Mouse (Mus musculus) forebrain, embryonic 14.5 days (tissue): ENCODE results near the gene Gigyf1. TPM values are rescaled to one million over a fixed set of nuclear protein-coding genes. Genes with fewer than 3 reads are reported as not detected.

Experiments
- ATAC-seq: fragments of 200-750 bp; cut with Nextera tagmentation; 2 replicates; pipeline ENCODE4 v1.8.0; 2017; ENCODE audit warnings: mild to moderate bottlenecking, moderate library complexity
- DNase-seq: peaks from one replicate; pipeline ENCODE4 v3.0.0-alpha.2; 2015; ENCODE audit warnings: low spot score
- H3K27ac ChIP-seq: fragments of 300-500 bp; sonication (generic); 2 replicates; pipeline ENCODE4 v1.5.1; 2014; ENCODE audit warnings: low read depth, mild to moderate bottlenecking, control low read depth, low read length, moderate library complexity
- H3K27me3 ChIP-seq: fragments of 300-500 bp; sonication (generic); replicated peaks from 2 replicates; pipeline ENCODE4 v1.6.1; 2014; ENCODE audit warnings: low read length, control low read depth, mixed read lengths; ENCODE audit not compliant: control insufficient read depth, insufficient read depth
- H3K36me3 ChIP-seq: fragments of 300-500 bp; sonication (generic); 2 replicates; pipeline ENCODE4 v1.6.1; 2014; ENCODE audit warnings: low read length, control low read depth; ENCODE audit not compliant: control insufficient read depth, insufficient read depth
- H3K4me1 ChIP-seq: fragments of 300-500 bp; sonication (generic); 2 replicates; pipeline ENCODE4 v1.6.1; 2014; ENCODE audit warnings: antibody characterized with exemption, low read length, control low read depth; ENCODE audit not compliant: control insufficient read depth, insufficient read depth
- H3K4me2 ChIP-seq: fragments of 300-500 bp; sonication (generic); 2 replicates; pipeline ENCODE4 v1.6.1; 2014; ENCODE audit warnings: mild to moderate bottlenecking, control low read depth, low read length
- H3K4me3 ChIP-seq: fragments of 300-500 bp; sonication (generic); 2 replicates; pipeline ENCODE4 v1.5.1; 2014; ENCODE audit warnings: low read depth, low read length, control low read depth
- H3K9ac ChIP-seq: fragments of 300-500 bp; sonication (generic); 2 replicates; pipeline ENCODE4 v1.6.1; 2014; ENCODE audit warnings: mild to moderate bottlenecking, low read length, control low read depth, moderate library complexity
- H3K9me3 ChIP-seq: fragments of 300-500 bp; sonication (generic); replicated peaks from 2 replicates; pipeline ENCODE4 v1.6.1; 2016; ENCODE audit warnings: low read length, control low read depth, mixed read lengths; ENCODE audit not compliant: control insufficient read depth
- WGBS: fragments of 180-500 bp; shearing (Covaris S2); extraction: QIAGEN DNeasy Blood & Tissue Kit; methylation state at CpG from one replicate; pipeline ENCODE4 v1.1.7; 2014; 5-methylcytosine and 5-hydroxymethylcytosine counted together
- polyA plus RNA-seq: library from polyadenylated mRNA; unstranded; fragments of >200 nt; fragmentation: Nextera tagmentation; extraction: Ambion mirVana; gene quantifications from 2 replicates; pipeline ENCODE4 v1.2.1, GENCODE M21; 2014

Gigyf1 gene
- polyA plus RNA-seq, 1 experiment from 2014 or later = 11.5 TPM

DNA sequence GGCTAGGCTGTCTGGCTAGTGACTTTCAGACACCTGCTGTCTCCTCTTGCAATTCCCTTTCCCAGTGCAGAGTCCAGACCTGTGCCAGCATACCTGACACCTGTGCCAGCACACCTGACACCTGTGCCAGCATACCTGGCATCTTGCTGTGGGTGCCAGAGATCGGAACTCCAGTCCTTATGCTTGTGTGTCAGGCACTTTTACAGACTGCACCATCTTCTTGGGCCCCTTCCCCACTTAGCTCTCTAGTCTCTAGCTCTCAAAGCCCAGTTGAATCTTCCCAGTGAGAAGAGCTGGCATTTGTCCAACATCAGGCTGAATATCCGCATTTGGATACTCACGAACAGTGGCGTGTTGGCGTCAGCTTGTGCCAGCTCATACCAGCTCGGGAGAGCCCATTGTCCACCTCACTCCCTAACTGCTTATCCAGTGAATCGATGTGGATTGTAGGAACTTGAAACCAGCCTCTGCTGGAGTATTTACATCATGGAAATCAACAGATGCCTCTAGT lies 21.0 kb downstream of the Gigyf1 start:
- ATAC-seq (peak; percentile 37; the same call in 1 of the 2 replicates), DNase-seq (peak; percentile 83)
- no peak overlapping the region for H3K4me2 ChIP-seq
- H3K27ac ChIP-seq = no peak overlapping the region
- no peak overlapping the region for H3K9ac ChIP-seq
- no peak overlapping the region for H3K4me3 ChIP-seq
- no peaks in the 10 kb centered on the region for H3K27me3 ChIP-seq
- no peaks in the 10 kb centered on the region for H3K36me3 ChIP-seq
- H3K4me1 ChIP-seq = peaks cover 5% of the 10 kb centered on the region; the same call in 1 of the 2 replicates
- H3K9me3 ChIP-seq = no peaks in the 10 kb centered on the region
- 33% methylated on average over 7 of the region's 7 CpGs for WGBS

DNA sequence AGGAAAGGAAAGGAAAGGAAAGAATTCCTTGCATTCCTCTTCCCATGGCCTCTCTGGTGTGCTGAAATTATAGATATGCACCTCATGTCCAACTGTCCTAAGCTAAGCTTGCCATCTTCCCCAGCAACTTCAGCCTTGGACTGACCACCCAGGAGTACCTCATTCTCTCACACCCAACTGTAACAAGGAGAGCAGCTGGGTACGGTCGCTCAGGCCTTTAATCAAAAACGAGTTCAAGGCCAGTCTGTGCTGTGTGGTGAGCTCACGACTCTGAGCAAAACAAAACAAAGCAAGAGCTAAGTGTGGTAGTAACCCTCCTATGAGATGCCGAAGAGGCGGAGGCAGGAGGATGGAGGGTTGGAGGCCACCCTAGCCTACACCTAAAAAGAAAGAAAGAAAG lies 22.6 kb downstream of the Gigyf1 start:
- Histone ChIP-seq H3K4me3 (no peak overlapping the region), H3K4me2 (no peak overlapping the region), H3K36me3 (no peaks in the 10 kb centered on the region), H3K9ac (no peak overlapping the region), H3K27me3 (no peaks in the 10 kb centered on the region), H3K9me3 (no peaks in the 10 kb centered on the region), H3K27ac (no peak overlapping the region), H3K4me1 (peaks cover 5% of the 10 kb centered on the region; the same call in 1 of the 2 replicates)
- no peak for ATAC-seq
- 70% methylated on average over 6 of the region's 6 CpGs for WGBS
- DNase-seq = no peak

DNA sequence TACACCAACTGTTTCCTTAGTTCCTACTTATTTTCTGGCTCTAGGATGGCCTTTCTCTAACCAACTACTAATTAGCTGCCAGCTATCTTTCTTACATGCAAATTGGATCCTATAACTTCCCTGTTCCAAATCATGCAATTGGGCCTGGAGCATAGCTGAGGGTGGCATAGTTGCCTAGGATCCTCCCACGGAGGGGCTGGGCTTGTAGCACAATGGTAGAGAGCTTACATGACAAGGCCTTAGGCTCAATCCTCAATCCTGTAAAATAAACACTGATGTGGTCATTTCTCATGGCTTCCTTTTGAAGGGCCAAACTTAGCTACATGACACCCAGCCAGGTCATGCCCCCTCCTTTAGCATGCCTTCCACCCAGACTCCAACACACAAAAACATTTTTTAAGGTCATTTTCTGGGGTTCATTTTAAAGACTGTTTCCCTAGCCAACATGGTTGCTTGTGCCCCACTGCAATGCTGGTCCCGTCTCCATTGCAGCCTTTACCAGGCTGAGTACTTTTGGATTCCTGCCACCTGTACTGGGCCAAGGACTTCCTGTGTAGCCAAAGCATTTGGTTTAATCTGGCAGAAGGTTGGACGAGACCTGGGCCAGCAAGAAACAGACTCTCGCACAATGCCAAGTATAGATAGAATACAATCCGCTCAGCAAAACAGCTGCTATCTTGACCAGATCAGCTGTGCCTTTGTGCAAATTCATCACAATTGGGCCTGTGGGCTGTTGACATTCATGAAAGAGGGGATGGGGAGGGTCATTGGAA lies 23.6 kb downstream of the Gigyf1 start:
- no peak for ATAC-seq
- 62% methylated on average over 5 of the region's 5 CpGs for WGBS
- no peaks in the 10 kb centered on the region for H3K36me3 ChIP-seq

DNA sequence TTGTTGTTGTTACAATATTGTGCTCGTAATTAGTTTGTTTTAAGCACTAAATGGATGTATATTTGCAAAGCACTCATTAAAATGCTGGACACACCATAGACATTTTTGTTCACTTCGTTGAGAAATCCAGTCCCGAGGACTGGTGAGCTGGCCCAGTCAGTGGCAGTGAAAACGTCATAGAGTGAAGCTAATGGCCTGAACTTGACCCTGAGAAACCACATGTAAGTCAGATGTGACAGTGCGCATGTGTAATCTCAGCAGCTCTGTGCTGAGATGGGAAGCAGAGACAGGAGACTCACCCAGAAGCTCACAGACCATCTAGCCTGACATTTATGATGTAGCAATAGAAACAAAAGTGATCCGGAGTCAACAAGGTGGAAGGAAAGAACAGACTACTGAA lies 26.6 kb downstream of the Gigyf1 start:
- Histone ChIP-seq H3K27ac (no peak overlapping the region), H3K4me2 (no peak overlapping the region), H3K9ac (no peak overlapping the region), H3K4me1 (no peaks in the 10 kb centered on the region), H3K27me3 (no peaks in the 10 kb centered on the region), H3K36me3 (no peaks in the 10 kb centered on the region), H3K9me3 (no peaks in the 10 kb centered on the region), H3K4me3 (no peak overlapping the region)
- no peak for ATAC-seq
- WGBS = 73% methylated on average over 6 of the region's 6 CpGs
- no peak for DNase-seq

More for the DNA sequence above, 23.6 kb downstream of the Gigyf1 start:
- Histone ChIP-seq H3K4me1 (peaks cover 5% of the 10 kb centered on the region; the same call in 1 of the 2 replicates), H3K4me3 (no peak overlapping the region), H3K27me3 (no peaks in the 10 kb centered on the region), H3K4me2 (no peak overlapping the region), H3K9me3 (no peaks in the 10 kb centered on the region), H3K27ac (0 out of 2 replicates have a peak overlapping the region, but pooled peaks have one; percentile 9), H3K9ac (no peak overlapping the region)
- peak; percentile 56 for DNase-seq

DNA sequence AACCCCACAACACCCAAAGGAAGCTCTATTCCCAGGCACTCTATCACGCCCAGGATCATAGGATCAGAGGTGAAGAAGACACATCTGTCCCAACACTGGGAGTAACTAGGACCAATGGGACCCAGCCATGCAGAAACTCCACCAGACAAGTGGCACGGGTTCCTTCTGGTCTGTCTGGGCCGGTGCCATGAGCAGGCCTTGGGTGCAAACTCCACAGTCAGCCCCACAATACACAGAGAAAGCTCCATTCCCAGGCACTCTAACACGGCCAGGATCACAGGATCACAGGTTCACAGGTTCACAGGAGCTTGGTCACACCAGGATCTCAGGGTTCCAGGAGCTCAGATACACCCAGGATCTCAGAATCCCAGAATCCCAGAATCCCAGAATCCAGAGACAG lies 27.2 kb downstream of the Gigyf1 start:
- H3K9ac ChIP-seq = no peak overlapping the region
- H3K4me3 ChIP-seq = no peak overlapping the region
- no peaks in the 10 kb centered on the region for H3K36me3 ChIP-seq
- H3K27me3 ChIP-seq = no peaks in the 10 kb centered on the region
- H3K27ac ChIP-seq = no peak overlapping the region
- no peaks in the 10 kb centered on the region for H3K4me1 ChIP-seq
- DNase-seq (no peak), ATAC-seq (no peak)
- 73% methylated on average over 4 of the region's 4 CpGs for WGBS
- no peaks in the 10 kb centered on the region for H3K9me3 ChIP-seq
- no peak overlapping the region for H3K4me2 ChIP-seq

DNA sequence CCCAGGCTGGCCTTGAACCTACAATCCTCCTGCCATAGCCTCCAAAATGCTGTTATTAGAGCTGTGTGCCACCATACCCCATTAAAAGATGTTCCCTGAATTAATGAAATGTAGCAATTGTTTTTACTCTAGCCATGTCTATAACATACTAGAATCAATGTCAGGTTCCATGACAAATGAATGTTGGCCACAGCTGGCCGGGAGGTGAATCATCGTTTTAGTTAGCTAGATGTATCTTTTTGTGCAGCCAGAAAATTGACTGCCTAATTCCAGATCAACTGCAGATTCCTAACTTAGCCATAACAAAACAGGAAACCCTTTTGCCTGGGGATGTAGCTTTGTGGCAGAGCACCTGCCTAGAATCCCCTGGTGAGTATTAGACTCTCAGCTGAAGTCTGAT lies 31.5 kb downstream of the Gigyf1 start:
- peaks cover 7% of the 10 kb centered on the region; the same call in 1 of the 2 replicates for H3K4me1 ChIP-seq
- DNase-seq (no peak), ATAC-seq (no peak)
- WGBS = 88% methylated on average over 2 of the region's 2 CpGs
- H3K9me3 ChIP-seq = no peaks in the 10 kb centered on the region
- H3K27ac ChIP-seq = no peak overlapping the region
- no peak overlapping the region for H3K4me2 ChIP-seq
- H3K4me3 ChIP-seq = no peak overlapping the region
- H3K9ac ChIP-seq = no peak overlapping the region
- no peaks in the 10 kb centered on the region for H3K27me3 ChIP-seq
- no peaks in the 10 kb centered on the region for H3K36me3 ChIP-seq

DNA sequence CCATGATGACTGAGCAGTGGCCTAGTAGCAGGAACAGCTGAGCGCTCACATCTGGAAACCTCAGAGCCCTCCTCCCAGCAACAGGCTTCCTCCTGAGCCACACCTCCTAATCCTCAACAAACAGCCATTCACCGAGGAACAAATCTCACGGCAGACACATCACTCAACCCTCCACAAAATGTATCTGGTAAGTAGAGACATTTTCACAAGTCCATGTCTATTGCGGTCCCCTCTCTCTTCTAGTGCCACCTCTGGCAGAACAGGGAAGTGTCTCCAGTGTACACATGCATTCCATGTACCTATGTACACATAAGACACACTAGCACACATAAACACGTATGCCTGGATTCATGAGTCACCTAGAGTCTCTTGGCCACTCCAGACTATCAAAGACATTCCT lies 32.8 kb downstream of the Gigyf1 start:
- Histone ChIP-seq H3K36me3 (no peaks in the 10 kb centered on the region), H3K4me1 (peaks cover 7% of the 10 kb centered on the region; the same call in 1 of the 2 replicates), H3K9me3 (no peaks in the 10 kb centered on the region), H3K9ac (no peak overlapping the region), H3K27me3 (no peaks in the 10 kb centered on the region), H3K4me3 (no peak overlapping the region), H3K4me2 (no peak overlapping the region), H3K27ac (no peak overlapping the region)
- ATAC-seq = no peak
- no peak for DNase-seq
- WGBS = 72% methylated on average over 5 of the region's 5 CpGs

DNA sequence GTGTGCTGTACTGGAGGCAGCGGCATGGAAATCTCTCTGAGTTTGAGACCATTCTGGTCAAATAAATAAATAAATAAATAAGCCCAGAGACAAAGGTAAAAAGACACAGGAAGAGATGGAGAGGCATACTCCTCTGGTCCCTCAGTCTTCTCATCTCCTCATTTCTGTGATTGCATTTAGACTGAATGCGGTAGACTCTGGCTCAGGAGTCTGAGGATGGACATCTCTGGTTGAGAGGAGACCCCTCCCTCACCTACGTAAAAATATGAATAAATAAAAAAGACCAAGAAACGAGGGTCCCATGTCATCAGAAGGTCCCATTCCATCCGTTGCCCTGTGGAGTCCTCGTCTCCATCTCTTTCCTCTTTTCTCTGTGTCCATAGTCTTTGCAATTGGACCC lies 34.7 kb downstream of the Gigyf1 start:
- H3K27ac ChIP-seq = peak overlapping the region; percentile 54; the same call in 1 of the 2 replicates
- H3K27me3 ChIP-seq = no peaks in the 10 kb centered on the region
- H3K4me3 ChIP-seq = peak overlapping the region; percentile 55
- DNase-seq (no peak), ATAC-seq (peak; percentile 42)
- peak overlapping the region; percentile 62 for H3K4me2 ChIP-seq
- no peaks in the 10 kb centered on the region for H3K36me3 ChIP-seq
- peaks cover 7% of the 10 kb centered on the region; the same call in 1 of the 2 replicates for H3K4me1 ChIP-seq
- H3K9me3 ChIP-seq = no peaks in the 10 kb centered on the region
- WGBS = 23% methylated on average over 6 of the region's 6 CpGs
- peak overlapping the region; percentile 69 for H3K9ac ChIP-seq

DNA sequence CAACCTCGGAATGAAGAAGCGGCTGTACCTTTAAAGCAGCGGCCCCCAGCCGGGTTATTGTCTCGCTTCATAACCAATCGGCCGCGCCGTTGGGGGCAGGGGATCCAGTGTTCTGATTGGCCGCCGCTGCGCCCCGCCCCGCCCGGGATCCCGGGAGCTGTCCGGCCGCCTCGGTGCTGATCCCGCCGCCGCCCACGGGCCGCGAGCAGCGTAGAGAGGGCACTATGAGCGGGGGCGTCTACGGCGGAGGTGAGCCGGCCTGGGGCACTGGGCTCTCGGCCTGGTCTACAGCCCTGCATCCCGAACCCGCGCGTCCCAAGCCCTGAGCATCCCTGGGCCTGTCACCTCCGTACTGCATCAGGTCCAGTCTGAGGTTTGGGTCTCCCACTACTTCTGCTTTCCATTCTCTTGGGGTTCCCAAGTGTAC lies 35.1 kb downstream of the Gigyf1 start, which contains the start of gene Actl6b:
Actl6b (plus strand) TSS at position 107 of the 427 bp plus-strand sequence.
- no peaks in the 10 kb centered on the region for H3K36me3 ChIP-seq
- ATAC-seq (peak; percentile 98), DNase-seq (peak; percentile 95)
- H3K27me3 ChIP-seq = no peaks in the 10 kb centered on the region
- H3K9me3 ChIP-seq = no peaks in the 10 kb centered on the region
- WGBS = under 1% methylated on average over 37 of the region's 37 CpGs
- peaks cover 7% of the 10 kb centered on the region; the same call in 1 of the 2 replicates for H3K4me1 ChIP-seq
- H3K9ac ChIP-seq = peak within 1 kb of the TSS; percentile 69
- peak within 1 kb of the TSS; percentile 55 for H3K4me3 ChIP-seq
- H3K27ac ChIP-seq = peak within 1 kb of the TSS; percentile 54; the same call in 1 of the 2 replicates
- H3K4me2 ChIP-seq = peak within 1 kb of the TSS; percentile 62
